Mouse (Mus musculus) cerebellum, adult 2 months (tissue): ENCODE measurements around the gene Gatad1. TPM values are rescaled to one million over a fixed set of nuclear protein-coding genes. Genes with fewer than 3 reads are reported as not detected.
A peak's percentile ranks its signal among the peaks of the same experiment; 100 is the strongest.
"Not testable (repeated sequence)": the region's sequence is repeated elsewhere in the genome, so short reads cannot be mapped to it uniquely, and the experiment has no call there.

Experiments used
- DNase-seq, 2 experiments: peaks; one replicate each; pipeline ENCODE4 v3.0.0; 2021
- H3K27ac ChIP-seq: fragments of 200-500 bp; 2 replicates; pipeline ENCODE4 v1.5.1; 2012; ENCODE audit warnings: low read length, control low read depth, inconsistent platforms; ENCODE audit not compliant: insufficient read depth
- H3K27me3 ChIP-seq: fragments of 200-500 bp; 2 replicates; pipeline ENCODE4 v1.6.1; 2012; ENCODE audit warnings: inconsistent platforms, mild to moderate bottlenecking, low read length, moderate library complexity; ENCODE audit not compliant: control insufficient read depth, insufficient read depth
- H3K4me1 ChIP-seq: fragments of 200-500 bp; 2 replicates; pipeline ENCODE4 v1.6.1; 2011; ENCODE audit warnings: low read length; ENCODE audit not compliant: control insufficient read depth, insufficient read depth
- H3K4me3 ChIP-seq: fragments of 200-500 bp; replicated peaks from 2 replicates; pipeline ENCODE3; 2011; ENCODE audit warnings: mild to moderate bottlenecking, low read depth, low read length, control low read depth; ENCODE audit not compliant: insufficient read depth
- CTCF ChIP-seq: fragments of 200-500 bp; IDR thresholded peaks from 2 replicates; pipeline ENCODE4 v1.5.1; 2011; ENCODE audit warnings: low read depth, mild to moderate bottlenecking, control low read depth, low read length, moderate library complexity, borderline replicate concordance; ENCODE audit not compliant: insufficient read depth
- POLR2A ChIP-seq: fragments of 200-500 bp; IDR thresholded peaks from 2 replicates; pipeline ENCODE4 v1.6.1; 2011; ENCODE audit warnings: low read length, control low read depth, borderline replicate concordance; ENCODE audit not compliant: insufficient read depth
- WGBS: fragments of 180-500 bp; shearing (Covaris S2); methylation state at CpG from one replicate; pipeline ENCODE4 v1.1.7; 2018; 5-methylcytosine and 5-hydroxymethylcytosine counted together
- polyA plus RNA-seq: library from polyadenylated mRNA; depleted of rRNA; stranded (reverse); fragments of >200 nt; gene quantifications from 2 replicates; pipeline ENCODE4 v1.2.3, GENCODE M21; 2012

Gatad1 gene
- polyA plus RNA-seq, 1 experiment: 102 TPM

DNA sequence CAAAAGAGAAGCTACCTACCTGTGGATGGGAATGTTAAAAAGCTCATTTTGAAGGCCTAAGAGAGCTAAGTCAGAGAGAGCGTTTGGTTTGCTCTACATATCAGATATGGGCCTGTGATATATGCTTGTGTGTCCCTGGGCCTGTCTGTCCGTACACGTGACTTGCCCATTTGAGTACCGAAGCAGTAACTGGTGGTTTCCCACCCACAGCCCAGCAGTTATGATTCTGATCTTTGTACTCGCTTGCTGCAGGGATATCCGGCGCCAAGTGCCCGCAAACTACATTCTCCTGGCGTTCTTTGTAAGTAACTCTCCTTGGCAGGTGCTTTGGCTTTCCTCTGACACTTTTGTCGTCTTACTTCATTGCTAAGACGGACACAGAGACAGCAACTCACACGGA, 9.6 kb upstream of the Gatad1 start:
- H3K4me1 ChIP-seq: no peaks in the 10 kb centered on the region

GRCm38 (mm10) chr5:3665225-3665624, 8.2 kb upstream of the Gatad1 start:
- no peak overlapping the region for H3K27ac ChIP-seq
- WGBS: 94% methylated on average over 2 of the region's 2 CpGs
- TF ChIP-seq CTCF: no peak

More for the DNA sequence above, 9.6 kb upstream of the Gatad1 start:
- TF ChIP-seq POLR2A (no peak), CTCF (no peak)
- no peak overlapping the region for H3K27ac ChIP-seq
- DNase-seq: no peak
- no peak overlapping the region for H3K4me3 ChIP-seq
- WGBS: 76% methylated on average over 12 of the region's 12 CpGs
- no peaks in the 10 kb centered on the region for H3K27me3 ChIP-seq

DNA sequence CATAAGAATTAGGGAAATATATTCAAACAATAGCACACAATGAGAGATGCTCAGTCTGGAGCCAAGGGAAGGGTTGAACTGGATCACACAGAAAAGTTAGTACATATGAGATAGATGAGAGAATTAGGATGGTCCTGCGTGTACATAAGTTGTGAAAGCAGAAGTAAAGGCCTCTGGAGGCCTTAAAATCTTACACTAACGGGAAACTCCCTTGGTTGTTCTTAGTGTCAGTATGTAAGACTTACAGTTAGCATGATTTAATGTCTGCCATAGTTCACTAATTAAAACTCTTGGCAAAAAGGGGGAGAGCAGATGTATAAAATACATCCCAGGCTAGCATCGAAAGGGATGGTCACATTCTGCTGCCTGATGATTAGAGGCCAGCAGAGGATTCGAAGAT, 3.2 kb downstream of the Gatad1 start:
- H3K4me3 ChIP-seq: no peak overlapping the region
- H3K4me1 ChIP-seq: no peaks in the 10 kb centered on the region
- WGBS: 87% methylated on average over 4 of the region's 4 CpGs
- DNase-seq: no peak
- no peak for TF ChIP-seq POLR2A
- no peak for TF ChIP-seq CTCF
- H3K27ac ChIP-seq: no peak overlapping the region
- no peaks in the 10 kb centered on the region for H3K27me3 ChIP-seq

More at GRCm38 (mm10) chr5:3665225-3665624, 8.2 kb upstream of the Gatad1 start:
- H3K4me3 ChIP-seq: no peak overlapping the region
- H3K4me1 ChIP-seq: no peaks in the 10 kb centered on the region
- DNase-seq: no peak
- H3K27me3 ChIP-seq: no peaks in the 10 kb centered on the region

- DNase-seq, H3K27ac ChIP-seq, H3K27me3 ChIP-seq, H3K4me1 ChIP-seq, H3K4me3 ChIP-seq: not testable (repeated sequence)
- 92% methylated on average over 19 of the region's 25 CpGs for WGBS
These were observed 3.9 kb downstream of the Gatad1 start for GRCm38 (mm10) chr5:3652903-3653575.

DNA sequence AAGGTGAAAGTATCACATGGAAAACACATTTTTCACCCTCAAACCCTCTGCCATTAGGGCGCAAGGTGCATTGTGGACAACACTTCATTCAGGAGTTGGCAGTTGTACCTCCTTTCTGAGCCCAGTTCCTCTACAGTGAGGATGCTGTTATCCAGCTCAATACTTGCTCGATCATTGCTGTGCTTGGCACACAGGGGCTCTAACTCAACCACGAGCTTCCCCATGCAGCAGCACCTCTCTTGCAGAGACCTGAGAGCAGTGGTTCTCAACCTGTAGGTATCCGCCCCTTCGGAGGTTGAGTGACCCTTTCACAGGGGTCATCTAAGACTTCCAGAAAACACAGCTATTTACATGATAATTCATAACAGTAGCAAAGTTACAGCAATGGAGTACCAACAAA, 5.4 kb downstream of the Gatad1 start:
- H3K27ac ChIP-seq: no peak overlapping the region
- DNase-seq: no peak
- no peak overlapping the region for H3K4me3 ChIP-seq
- 81% methylated on average over 5 of the region's 5 CpGs for WGBS
- H3K4me1 ChIP-seq: no peaks in the 10 kb centered on the region
- no peaks in the 10 kb centered on the region for H3K27me3 ChIP-seq
- TF ChIP-seq CTCF (no peak), POLR2A (no peak)

DNA sequence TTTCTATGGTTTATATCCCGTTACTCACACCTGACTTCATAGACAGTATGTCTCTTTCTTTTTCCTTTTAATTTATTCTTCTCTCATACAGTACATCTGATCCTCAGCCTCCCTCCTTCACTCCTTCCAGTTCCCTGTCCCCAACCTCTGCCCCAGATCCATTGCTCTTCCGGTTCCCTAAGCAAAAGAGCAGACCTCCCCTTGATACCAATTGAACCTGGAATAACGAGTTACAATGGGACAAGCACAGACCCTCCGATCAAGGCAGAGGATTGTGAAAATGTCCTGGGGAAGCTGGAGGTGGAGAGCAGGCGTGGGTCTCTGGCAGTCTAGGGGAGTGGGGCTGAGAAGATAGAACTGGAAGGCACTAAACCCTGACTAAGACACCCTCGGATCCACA, 6.1 kb downstream of the Gatad1 start, which contains the start of gene Tmbim7:
Gene Tmbim7, plus strand, starts transcription at position 301 of the 400 bp plus-strand sequence.
- Histone ChIP-seq H3K27ac (no peak within 1 kb of the TSS), H3K4me3 (no peak within 1 kb of the TSS), H3K4me1 (no peaks in the 10 kb centered on the region), H3K27me3 (no peaks in the 10 kb centered on the region)
- DNase-seq: no peak
- 66% methylated on average over 6 of the region's 6 CpGs for WGBS
- TF ChIP-seq POLR2A (no peak), CTCF (no peak)

- Histone ChIP-seq H3K27ac (no peak overlapping the region), H3K27me3 (no peaks in the 10 kb centered on the region), H3K4me1 (no peaks in the 10 kb centered on the region), H3K4me3 (no peak overlapping the region)
- no peak for DNase-seq
- WGBS: 75% methylated on average over 4 of the region's 4 CpGs
- TF ChIP-seq POLR2A (no peak), CTCF (no peak)
These were observed 8.2 kb downstream of the Gatad1 start for GRCm38 (mm10) chr5:3648849-3649210.

DNA sequence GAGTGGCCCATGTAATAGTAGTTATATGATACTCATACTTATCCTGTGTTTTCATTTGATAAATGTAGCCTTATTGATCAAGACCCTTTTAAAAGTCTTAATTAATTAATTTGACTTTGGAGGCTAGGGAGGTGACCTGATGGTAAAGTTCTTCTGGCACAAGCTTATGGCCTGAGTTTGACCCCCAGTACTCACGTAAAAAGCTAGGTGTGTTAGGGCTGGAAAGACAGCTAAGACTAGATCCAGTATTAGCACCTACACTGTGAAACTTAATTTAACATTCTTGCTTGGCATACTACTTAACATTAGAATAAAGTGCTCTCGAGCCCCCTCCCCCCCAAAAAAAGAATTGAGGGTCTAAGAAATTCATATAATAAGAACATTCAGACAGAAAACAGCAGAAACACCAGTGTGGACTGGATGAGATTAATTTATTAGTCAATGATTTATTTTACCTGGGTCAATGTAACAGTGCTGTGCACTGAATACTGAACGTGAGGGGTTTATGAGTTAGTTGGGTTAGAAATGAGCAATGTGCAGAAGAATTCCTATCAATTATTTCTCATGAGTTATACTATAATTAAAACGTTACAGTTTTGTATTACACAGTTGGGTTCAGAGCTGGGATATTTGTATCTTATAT, 8.7 kb downstream of the Gatad1 start:
- Histone ChIP-seq H3K4me3 (peak overlapping the region; percentile 56), H3K4me1 (no peaks in the 10 kb centered on the region), H3K27ac (no peak overlapping the region), H3K27me3 (no peaks in the 10 kb centered on the region)
- WGBS: 50% methylated on average over 4 of the region's 4 CpGs
- TF ChIP-seq POLR2A (no peak), CTCF (no peak)
- DNase-seq: peak in 1 of 2 experiments; percentile 7
